Mouse (Mus musculus): ENCODE data around the gene Pianp. TPM values are rescaled to one million over a fixed set of nuclear protein-coding genes. Genes with fewer than 3 reads are reported as not detected.

Gene Pianp
- polyA plus RNA-seq (2015; fragmentation: Nextera tagmentation; extraction: Ambion mirVana) = 1.4 and 3.1 TPM in 2 replicates

DNA sequence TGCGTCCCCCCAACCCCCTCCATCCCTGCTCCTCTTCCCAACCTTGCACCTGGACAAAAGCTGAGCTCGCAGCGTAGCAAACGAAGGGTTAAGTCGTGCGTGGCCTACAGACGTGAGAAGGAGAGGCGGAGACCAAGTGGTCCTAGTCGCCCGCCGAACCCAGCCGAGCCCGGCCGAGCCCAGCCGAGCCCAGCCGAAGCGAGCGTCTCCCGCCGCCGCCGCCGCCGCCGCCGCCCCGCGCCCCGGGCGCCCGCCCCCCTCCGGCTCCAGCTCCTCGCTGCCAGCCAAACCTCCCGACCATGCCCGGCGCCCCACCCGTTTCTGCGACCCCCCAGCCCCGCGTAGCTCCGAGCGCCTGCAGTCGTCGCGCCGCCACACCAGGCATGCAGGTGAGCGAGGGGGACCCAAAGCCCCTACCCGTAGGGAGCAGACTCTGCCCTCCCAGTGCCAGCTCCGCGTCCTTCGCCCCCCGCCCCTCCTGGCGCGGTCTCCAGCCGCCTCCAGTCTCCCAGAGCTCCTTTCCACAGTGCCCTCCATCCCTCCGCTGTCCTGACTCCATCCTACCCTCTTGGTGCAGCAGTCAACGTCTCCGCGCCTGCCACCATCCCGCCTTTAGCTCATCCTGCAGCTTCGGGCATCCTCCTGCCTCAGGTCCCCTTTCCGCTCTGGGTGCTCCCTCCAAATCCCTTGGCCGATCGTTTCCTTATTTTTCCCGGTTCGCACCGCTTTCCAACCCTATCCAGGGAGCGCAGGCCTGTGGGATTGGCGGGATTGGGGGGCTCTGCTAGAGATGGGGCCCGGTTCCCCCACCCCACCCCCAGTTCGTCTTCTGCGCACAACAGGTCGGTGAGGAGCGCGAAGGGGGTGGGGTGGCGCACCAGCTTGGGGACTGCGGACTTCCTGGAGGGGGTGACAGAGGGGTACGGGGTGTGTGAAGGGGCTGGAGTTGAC lies at the start of gene Pianp:
TSS of gene Pianp (plus strand) at position 144 of the 951 bp plus-strand sequence.
- Histone ChIP-seq H3K4me1 (peaks cover 34% of the 10 kb centered on the region), H3K9me3 (replicated peaks) (no peaks in the 10 kb centered on the region), H3K4me2 (peak within 1 kb of the TSS; percentile 100), H3K9ac (peak within 1 kb of the TSS; percentile 41), H3K36me3 (no peaks in the 10 kb centered on the region), H3K27ac (no peak within 1 kb of the TSS), H3K4me3 (replicated peaks) (peak within 1 kb of the TSS; percentile 57), H3K27me3 (peaks cover 95% of the 10 kb centered on the region)
- peak; percentile 72 for ATAC-seq (replicated peaks; ENCODE audit: low FRiP score)
- WGBS = under 1% methylated on average over 75 of the region's 78 CpGs

GRCm38 (mm10) chr6:124953991-124954715 lies 42.3 kb upstream of the Pianp start:
- Histone ChIP-seq H3K4me2 (no peak overlapping the region), H3K27me3 (no peaks in the 10 kb centered on the region), H3K4me1 (no peaks in the 10 kb centered on the region), H3K4me3 (replicated peaks) (no peak overlapping the region), H3K36me3 (peaks cover 49% of the 10 kb centered on the region), H3K9ac (no peak overlapping the region), H3K9me3 (replicated peaks) (0 out of 2 replicates have a peak, but pooled peaks cover 2% of the 10 kb centered on the region), H3K27ac (no peak overlapping the region)
- 93% methylated on average over 2 of the region's 2 CpGs for WGBS
- no peak for ATAC-seq (replicated peaks; ENCODE audit: low FRiP score)

GRCm38 (mm10) chr6:124955212-124955611 lies 41.3 kb upstream of the Pianp start:
- 93% methylated on average over 4 of the region's 4 CpGs for whole genome bisulfite sequencing
- ATAC-seq (replicated peaks; ENCODE audit: low FRiP score) = no peak
- peaks cover 60% of the 10 kb centered on the region for H3K36me3 ChIP-seq
- H3K9ac ChIP-seq = no peak overlapping the region
- H3K27me3 ChIP-seq = no peaks in the 10 kb centered on the region
- no peak overlapping the region for H3K4me2 ChIP-seq
- no peaks in the 10 kb centered on the region for H3K4me1 ChIP-seq
- 0 out of 2 replicates have a peak, but pooled peaks cover 2% of the 10 kb centered on the region for H3K9me3 ChIP-seq (replicated peaks)
- no peak overlapping the region for H3K4me3 ChIP-seq (replicated peaks)
- H3K27ac ChIP-seq = no peak overlapping the region

DNA sequence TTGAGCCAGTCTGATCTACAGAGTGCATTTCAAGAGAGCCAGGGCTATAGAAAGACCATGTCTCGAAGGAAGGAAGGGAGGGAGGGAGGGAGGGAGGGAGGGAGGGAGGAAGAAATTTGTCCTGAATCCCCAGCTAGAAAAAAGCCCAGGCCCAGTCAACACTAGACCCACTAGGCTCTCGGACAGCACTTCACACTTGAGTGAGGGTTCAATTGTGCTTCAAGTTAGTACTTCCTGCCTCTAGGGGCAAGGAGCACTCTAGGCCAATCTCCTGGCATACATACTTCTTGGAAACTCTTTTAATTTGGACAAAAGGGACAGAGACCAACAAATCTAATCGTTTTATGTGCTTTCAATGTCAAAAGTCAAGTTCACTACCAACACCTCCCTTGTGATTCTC lies 38.4 kb upstream of the Pianp start:
- Histone ChIP-seq H3K4me3 (replicated peaks) (no peak overlapping the region), H3K9ac (no peak overlapping the region), H3K9me3 (replicated peaks) (no peaks in the 10 kb centered on the region), H3K27ac (no peak overlapping the region), H3K4me1 (no peaks in the 10 kb centered on the region), H3K36me3 (peaks cover 86% of the 10 kb centered on the region), H3K27me3 (no peaks in the 10 kb centered on the region), H3K4me2 (no peak overlapping the region)
- WGBS = 67% methylated on average over 3 of the region's 3 CpGs
- ATAC-seq (replicated peaks; ENCODE audit: low FRiP score) = no peak

DNA sequence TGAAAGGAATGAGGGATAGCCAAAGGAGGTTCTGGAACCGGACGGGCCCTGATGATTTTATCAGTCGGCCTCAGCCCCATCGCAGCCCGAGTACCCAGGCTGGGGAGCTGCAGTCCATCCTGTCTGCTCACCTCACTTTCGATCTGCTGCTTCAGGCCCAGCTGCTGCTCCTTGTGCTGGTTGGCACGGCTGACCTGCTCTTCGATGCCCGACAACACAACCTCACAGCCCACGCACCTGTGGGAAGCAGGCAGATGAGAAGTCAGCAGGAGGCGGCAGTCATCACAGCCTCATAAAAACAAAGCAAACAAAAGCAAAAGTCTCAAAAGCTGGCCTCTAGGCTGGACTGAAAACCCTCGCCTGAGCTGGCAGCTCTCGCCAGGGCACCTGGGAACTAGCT lies 36.5 kb upstream of the Pianp start:
- Histone ChIP-seq H3K4me1 (peaks cover 9% of the 10 kb centered on the region), H3K4me2 (no peak overlapping the region), H3K27ac (no peak overlapping the region), H3K4me3 (replicated peaks) (no peak overlapping the region), H3K9ac (no peak overlapping the region), H3K27me3 (no peaks in the 10 kb centered on the region), H3K36me3 (peaks cover 81% of the 10 kb centered on the region), H3K9me3 (replicated peaks) (no peaks in the 10 kb centered on the region)
- ATAC-seq (replicated peaks; ENCODE audit: low FRiP score) = no peak
- WGBS = 85% methylated on average over 13 of the region's 13 CpGs

DNA sequence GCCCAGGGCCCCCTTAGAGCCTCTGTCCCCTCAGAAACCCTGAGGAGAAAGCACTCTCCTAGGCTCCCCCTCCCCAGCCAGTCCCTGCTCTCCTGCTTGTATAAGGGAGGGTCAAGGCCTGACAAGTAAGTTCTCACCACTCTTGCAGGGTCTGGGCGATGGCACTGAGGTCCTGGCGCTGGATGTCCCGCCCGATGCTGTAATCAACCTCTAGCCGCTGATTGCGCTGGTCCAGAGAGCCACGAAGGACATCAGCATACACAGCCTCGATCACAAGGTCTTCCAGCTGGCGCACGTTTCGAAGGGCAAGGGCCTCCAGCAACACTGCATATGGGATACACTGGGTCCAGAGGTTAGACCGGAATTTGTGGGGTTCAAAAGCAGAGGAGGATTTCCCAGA lies 35.5 kb upstream of the Pianp start:
- no peak overlapping the region for H3K27ac ChIP-seq
- H3K4me3 ChIP-seq (replicated peaks) = no peak overlapping the region
- no peak for ATAC-seq (replicated peaks; ENCODE audit: low FRiP score)
- no peaks in the 10 kb centered on the region for H3K27me3 ChIP-seq
- WGBS = 94% methylated on average over 12 of the region's 12 CpGs
- H3K4me1 ChIP-seq = peaks cover 10% of the 10 kb centered on the region
- no peak overlapping the region for H3K9ac ChIP-seq
- H3K4me2 ChIP-seq = no peak overlapping the region
- no peaks in the 10 kb centered on the region for H3K9me3 ChIP-seq (replicated peaks)
- H3K36me3 ChIP-seq = peaks cover 73% of the 10 kb centered on the region

GRCm38 (mm10) chr6:124964638-124965037 lies 31.9 kb upstream of the Pianp start:
- Histone ChIP-seq H3K9me3 (replicated peaks) (no peaks in the 10 kb centered on the region), H3K27me3 (no peaks in the 10 kb centered on the region), H3K4me2 (peak overlapping the region; percentile 85), H3K9ac (peak overlapping the region; percentile 95), H3K4me3 (replicated peaks) (peak overlapping the region; percentile 72), H3K36me3 (peaks cover 46% of the 10 kb centered on the region), H3K4me1 (peaks cover 17% of the 10 kb centered on the region), H3K27ac (peak overlapping the region; percentile 94)
- peak; percentile 31 for ATAC-seq (replicated peaks; ENCODE audit: low FRiP score)
- 28% methylated on average over 16 of the region's 16 CpGs for WGBS

GRCm38 (mm10) chr6:124965088-124965719 lies 31.3 kb upstream of the Pianp start, which contains the start of gene Cops7a:
Gene Cops7a (minus strand): TSS chr6:124965538.
- WGBS = under 1% methylated on average over 68 of the region's 68 CpGs
- peak within 1 kb of the TSS; percentile 95 for H3K9ac ChIP-seq
- peak within 1 kb of the TSS; percentile 94 for H3K27ac ChIP-seq
- ATAC-seq (replicated peaks; ENCODE audit: low FRiP score) = peak; percentile 96
- peaks cover 40% of the 10 kb centered on the region for H3K36me3 ChIP-seq
- H3K4me2 ChIP-seq = peak within 1 kb of the TSS; percentile 85
- peaks cover 17% of the 10 kb centered on the region for H3K4me1 ChIP-seq
- H3K27me3 ChIP-seq = no peaks in the 10 kb centered on the region
- no peaks in the 10 kb centered on the region for H3K9me3 ChIP-seq (replicated peaks)
- H3K4me3 ChIP-seq (replicated peaks) = peak within 1 kb of the TSS; percentile 72

GRCm38 (mm10) chr6:124965747-124966146 lies 30.7 kb upstream of the Pianp start:
- no peak for ATAC-seq (replicated peaks; ENCODE audit: low FRiP score)
- H3K27ac ChIP-seq = peak overlapping the region; percentile 94
- peak overlapping the region; percentile 72 for H3K4me3 ChIP-seq (replicated peaks)
- no peaks in the 10 kb centered on the region for H3K27me3 ChIP-seq
- H3K36me3 ChIP-seq = peaks cover 35% of the 10 kb centered on the region
- peak overlapping the region; percentile 95 for H3K9ac ChIP-seq
- peak overlapping the region; percentile 85 for H3K4me2 ChIP-seq
- H3K9me3 ChIP-seq (replicated peaks) = no peaks in the 10 kb centered on the region
- peaks cover 17% of the 10 kb centered on the region for H3K4me1 ChIP-seq
- 12% methylated on average over 15 of the region's 15 CpGs for WGBS

DNA sequence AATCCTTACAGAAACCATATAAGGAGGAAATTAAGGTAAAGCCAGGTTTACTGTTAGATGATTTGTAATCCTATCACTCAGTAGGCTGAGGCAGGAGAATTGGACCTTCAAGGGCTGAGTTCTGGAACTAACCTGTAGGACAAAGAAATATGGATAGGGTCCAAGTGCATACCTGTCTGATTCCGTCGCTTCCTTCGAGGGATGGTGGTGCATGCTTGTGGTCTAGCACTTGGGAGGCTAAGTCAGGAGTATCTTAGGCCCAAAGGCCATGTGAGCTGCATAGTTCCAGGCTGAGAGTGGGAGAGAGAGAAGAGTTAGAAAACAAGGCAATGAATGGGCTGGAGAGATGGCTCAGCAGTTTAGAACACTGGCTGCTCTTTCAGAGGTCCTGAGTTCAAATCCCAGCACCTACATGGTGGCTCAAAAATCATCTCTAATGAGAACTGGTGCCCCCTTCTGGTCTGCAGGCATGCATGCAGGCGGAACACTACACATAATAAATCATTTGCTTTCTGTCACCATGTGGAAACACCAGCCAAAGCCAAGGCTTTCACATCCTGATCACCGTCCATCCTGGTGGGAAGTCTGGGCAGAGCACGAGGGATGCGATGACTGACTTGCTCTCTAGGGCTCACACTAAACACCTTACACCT lies 29.9 kb upstream of the Pianp start:
- Histone ChIP-seq H3K36me3 (peaks cover 26% of the 10 kb centered on the region), H3K4me1 (peaks cover 17% of the 10 kb centered on the region), H3K9me3 (replicated peaks) (no peaks in the 10 kb centered on the region), H3K4me3 (replicated peaks) (peak overlapping the region; percentile 72), H3K4me2 (peak overlapping the region; percentile 85), H3K27me3 (no peaks in the 10 kb centered on the region), H3K27ac (no peak overlapping the region), H3K9ac (0 out of 2 replicates have a peak overlapping the region, but pooled peaks have one; percentile 95)
- ATAC-seq (replicated peaks; ENCODE audit: low FRiP score) = no peak
- WGBS = 96% methylated on average over 7 of the region's 7 CpGs

DNA sequence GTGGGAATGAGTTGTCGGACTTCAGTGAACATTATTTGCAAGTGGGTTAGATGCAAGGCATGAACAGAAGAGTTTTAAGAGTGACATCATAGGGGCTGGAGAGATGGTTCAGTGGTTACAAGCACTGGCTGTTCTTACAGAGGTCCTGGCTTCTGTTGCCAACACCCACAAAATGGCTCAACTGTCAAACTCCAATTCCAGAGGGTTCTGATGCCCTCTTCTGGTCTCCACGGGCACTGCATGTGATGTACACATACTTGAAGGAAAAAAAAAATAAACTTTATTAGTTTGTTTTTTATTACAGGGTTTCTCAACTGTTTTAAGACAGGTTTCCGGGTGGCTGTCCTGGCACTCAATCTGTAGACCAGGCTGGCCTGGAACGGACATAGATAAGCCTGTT lies 28.7 kb upstream of the Pianp start:
- Histone ChIP-seq H3K4me3 (replicated peaks) (no peak overlapping the region), H3K4me2 (no peak overlapping the region), H3K27ac (no peak overlapping the region), H3K9ac (no peak overlapping the region), H3K4me1 (peaks cover 17% of the 10 kb centered on the region), H3K36me3 (peaks cover 16% of the 10 kb centered on the region), H3K27me3 (no peaks in the 10 kb centered on the region), H3K9me3 (replicated peaks) (no peaks in the 10 kb centered on the region)
- ATAC-seq (replicated peaks; ENCODE audit: low FRiP score) = no peak
- 74% methylated on average over 4 of the region's 4 CpGs for whole genome bisulfite sequencing

Data from kidney, embryonic 15.5 days (tissue).